Mouse (Mus musculus) cerebellum, postnatal 10 days (tissue): ENCODE measurements around the gene Arf1.

ENCODE experiments used
- DNase-seq, 2 experiments: peaks; one replicate each; pipeline ENCODE4 v3.0.0; 2021; ENCODE audit warnings: mixed read lengths in 2 of 2

Arf1 gene

DNA sequence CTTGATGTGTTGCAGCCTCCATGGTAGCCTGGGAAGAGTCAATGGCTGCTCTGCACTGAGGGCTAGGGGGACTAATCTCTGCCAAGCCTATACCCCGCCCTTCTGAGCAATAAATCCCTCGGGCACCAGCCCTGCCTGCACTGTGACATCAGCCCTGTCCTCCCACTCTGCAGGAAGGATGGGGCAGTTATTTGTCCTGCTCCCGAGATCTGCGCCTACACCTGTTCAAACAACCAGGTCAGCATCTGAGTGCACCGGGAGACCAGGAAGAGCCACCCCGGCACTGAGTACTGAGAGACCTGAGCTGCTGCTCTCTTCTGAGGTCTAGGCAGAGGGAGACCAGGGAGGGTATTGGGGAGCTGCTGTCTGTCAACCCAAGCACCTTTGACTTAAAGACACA is 40.4 kb downstream of the Arf1 start:
- no peak for DNase-seq

DNA sequence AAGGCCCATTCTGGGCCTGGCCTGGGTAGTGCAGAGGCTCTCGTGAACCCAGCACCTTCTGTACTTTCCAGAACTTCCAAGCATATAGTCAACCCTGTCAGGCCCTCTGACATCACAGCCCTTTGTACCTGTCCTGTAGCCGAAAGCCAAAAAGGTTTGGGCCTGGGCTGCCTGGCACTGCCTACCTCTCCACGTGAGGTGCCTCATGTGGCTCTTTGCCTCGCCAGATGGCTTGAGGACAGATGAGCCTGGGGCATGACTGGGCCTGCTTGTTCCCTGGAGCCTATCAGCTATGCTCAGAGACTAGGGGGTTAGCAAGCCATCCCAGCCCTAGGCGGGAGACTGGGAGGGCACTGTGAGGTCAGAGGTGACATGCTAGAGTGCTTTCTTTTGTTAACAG is 42.6 kb downstream of the Arf1 start:
- DNase-seq: no peak

DNA sequence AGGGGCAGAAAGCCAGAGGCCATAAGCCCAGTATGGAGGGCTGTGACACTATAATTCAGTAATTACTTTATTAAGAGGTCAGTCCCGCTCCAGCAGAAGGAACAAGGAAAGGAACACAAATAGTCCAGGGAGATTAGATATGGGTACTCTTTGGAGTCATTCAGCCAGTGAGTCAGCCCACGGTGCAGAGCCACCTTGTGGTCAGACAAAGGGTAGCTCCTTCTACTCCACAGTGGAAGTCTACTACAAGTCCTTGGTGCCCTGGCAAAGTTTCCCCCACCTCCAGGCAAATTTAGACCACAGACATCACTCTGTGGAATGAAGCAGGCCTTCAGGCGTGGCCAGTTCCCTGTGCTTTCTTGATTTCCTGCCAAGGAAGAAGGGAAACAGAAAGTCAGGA is 44.2 kb downstream of the Arf1 start:
- DNase-seq: peak; percentile 73 to 80

DNA sequence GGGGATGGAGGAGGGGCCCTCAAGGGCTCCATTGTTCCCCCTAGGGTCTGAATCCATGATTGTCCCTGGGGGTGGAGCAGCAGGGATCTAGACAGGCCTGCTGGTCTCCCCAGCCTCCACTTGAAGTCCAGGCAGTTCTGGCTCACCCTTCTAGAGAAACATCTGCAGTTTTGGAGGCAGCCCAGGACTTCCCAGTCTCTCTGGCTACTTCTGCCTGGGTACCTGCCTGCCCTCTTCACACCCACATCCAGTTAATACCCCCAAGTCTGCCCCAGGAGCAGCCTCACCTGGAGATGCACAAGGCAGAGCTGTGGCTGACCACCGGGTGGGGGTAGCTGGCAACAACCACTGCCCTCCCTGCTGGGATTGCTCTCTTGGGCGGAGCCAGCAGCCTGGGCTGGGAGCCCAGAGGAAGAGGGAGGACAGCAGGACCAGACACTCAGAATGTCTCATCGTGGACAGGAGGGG is 45.2 kb downstream of the Arf1 start, which contains the start of gene Gjc2:
Gene Gjc2, minus strand, starts transcription at position 350 of the 468 bp plus-strand sequence.
- DNase-seq: peak; percentile 55 to 72

DNA sequence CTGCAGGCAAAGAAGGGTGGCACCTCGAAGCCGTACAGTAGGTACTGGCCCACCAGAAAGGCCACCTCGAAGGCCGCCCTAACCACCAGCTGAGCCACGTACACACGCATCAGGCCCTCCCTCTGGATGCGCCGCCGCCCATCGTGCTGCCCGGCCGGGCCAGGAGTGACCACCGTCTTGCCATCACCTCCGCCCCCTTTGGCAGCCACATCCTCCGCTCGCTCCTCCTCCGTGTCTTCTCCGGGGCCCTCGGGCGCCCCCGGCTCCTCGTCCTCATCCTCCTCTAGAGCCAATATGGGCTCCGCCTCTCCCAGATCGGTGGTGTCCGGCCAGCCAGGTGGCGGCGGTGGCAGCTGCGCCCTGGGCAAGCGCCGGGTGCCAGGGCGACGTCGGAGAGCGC is 51.1 kb downstream of the Arf1 start:
- DNase-seq: peak; percentile 32 to 37

DNA sequence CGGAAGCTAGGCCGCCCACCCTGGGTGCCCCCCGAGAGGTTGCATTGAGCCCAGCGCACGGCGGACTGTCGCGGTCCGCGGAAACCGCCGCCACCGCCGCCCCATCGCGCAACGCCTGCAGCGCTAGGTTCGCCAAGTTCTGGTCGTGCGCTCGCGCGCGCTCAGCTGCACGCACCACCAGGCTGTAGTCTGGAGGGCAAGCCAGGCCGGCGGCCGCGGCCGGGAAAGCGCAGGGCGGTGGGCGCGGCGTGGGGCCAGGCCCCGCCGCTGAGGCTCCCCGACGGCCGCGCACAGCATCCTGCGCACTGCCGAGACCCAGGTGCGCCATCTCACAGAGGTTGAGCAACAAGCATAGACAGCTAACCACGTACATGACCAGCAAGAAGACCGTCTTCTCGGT is 51.6 kb downstream of the Arf1 start:
- peak in 1 of 2 experiments; percentile 12 for DNase-seq

DNA sequence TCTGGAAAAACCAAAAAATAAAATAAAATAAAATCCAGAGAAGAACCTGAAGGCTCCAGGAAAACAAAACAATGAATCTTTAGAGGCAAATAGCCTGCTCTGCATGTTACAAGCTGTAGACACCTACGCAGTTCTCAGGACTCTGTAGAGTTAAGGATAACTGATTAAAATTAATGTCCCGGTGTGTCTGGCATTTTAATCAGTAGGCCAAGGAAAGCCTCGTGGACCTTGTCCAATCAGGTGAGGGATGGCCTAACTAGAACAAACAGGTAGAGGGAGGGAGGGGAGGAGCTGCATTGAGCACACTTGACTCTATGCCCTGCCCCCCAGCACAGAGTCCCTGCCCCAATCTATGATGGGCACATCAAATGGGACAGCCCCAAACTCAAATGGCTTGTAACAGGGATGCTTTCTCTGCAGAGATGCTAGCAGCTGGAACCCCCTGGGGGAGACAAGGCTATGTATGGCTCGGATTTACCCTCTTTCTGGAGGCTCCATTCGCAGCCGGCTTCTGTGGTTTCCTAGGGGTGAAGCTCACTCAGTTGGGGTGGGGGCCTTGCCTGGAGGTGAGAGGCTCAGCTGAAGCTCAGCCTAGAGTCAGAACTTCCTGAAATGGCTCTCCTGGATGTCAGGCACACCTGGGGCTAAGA is 53.8 kb downstream of the Arf1 start:
- DNase-seq: no peak

DNA sequence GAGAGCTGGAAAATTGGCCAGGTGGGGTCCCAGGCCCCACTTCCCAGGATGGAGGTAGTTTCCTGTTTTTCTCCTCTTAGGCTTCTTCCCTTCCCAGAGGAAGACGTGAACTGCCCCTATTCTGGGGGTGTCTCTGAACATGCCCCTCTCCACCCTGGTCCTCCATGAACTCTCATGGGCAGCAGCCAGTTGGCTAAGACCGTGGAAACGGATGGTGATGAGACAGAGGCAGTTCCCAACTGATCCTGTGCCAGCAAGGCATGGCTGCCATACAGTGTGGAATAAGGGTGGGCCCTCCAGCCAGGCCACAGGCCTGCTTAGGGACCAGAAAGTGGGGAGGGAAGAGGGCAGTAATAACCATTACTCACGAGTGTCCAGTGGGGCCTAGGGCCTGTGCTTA is 57.5 kb downstream of the Arf1 start:
- no peak for DNase-seq

DNA sequence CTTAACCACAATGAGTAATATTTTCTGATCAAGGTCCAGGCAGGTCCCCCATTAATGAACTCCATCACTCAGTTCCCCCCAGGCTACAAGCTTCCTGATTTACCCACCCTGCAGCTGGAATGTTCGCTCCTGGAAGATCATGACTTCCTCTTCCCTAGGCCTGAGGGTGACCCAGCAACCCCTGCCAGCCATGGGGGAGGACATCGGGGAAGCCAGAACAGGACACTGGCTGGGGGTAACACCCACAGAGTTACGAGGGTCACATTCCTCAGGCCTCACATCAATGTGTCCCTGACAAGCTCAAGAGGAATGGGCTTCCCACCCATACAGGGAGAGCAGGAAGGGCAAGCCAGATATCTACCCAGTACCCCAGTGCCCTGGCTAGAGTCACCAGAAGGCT is 58.3 kb downstream of the Arf1 start:
- no peak for DNase-seq

DNA sequence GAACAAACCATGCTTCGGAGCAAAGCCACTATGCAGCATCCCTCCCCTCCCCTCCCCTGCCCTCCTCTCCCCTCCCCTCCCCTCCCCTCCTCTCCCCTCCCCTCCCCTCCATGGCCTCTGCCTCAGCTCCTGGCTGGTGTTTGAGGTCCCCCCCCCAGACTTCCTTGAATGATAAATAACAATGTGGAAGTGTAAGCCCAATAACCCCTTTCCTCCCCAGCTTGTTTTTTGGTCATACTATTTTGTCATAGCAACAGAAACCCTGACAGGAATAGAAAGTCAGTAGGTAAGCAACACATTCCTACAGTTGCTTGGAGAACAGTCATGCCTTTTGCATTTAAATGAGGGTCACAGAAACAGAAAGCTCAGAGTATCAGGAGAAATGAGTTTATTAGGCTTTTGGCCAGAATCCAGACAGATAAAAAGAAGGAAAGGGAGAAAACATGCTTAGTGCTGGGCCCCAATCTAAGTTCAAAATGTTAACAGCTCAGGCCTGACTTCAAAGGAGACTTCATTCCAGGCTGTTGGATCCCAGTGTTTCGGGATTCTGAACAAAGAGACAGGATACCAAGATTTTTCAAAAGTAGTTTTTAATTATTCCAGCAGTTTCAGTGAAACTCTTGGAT is 62.3 kb downstream of the Arf1 start:
- DNase-seq: no peak

DNA sequence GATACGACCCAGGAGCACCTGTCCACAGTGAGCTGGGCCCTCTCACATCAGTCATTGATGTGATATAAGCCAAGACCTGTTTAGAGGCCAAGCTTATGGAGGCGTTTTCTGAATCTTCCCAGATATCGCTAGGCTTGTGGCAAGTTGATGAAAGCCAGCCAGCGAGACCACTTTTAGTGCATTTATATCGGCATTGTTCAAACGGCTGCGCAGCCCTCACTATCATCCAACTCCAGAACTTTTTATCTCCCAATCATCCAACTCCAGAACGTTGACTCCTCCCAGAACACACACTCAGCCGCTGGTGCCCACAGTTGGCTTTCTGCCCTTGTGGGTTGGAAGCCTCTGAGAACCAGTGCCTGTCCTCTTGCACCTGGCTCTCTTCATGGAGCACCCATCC is 63.7 kb downstream of the Arf1 start:
- DNase-seq: peak in 1 of 2 experiments; percentile 26

DNA sequence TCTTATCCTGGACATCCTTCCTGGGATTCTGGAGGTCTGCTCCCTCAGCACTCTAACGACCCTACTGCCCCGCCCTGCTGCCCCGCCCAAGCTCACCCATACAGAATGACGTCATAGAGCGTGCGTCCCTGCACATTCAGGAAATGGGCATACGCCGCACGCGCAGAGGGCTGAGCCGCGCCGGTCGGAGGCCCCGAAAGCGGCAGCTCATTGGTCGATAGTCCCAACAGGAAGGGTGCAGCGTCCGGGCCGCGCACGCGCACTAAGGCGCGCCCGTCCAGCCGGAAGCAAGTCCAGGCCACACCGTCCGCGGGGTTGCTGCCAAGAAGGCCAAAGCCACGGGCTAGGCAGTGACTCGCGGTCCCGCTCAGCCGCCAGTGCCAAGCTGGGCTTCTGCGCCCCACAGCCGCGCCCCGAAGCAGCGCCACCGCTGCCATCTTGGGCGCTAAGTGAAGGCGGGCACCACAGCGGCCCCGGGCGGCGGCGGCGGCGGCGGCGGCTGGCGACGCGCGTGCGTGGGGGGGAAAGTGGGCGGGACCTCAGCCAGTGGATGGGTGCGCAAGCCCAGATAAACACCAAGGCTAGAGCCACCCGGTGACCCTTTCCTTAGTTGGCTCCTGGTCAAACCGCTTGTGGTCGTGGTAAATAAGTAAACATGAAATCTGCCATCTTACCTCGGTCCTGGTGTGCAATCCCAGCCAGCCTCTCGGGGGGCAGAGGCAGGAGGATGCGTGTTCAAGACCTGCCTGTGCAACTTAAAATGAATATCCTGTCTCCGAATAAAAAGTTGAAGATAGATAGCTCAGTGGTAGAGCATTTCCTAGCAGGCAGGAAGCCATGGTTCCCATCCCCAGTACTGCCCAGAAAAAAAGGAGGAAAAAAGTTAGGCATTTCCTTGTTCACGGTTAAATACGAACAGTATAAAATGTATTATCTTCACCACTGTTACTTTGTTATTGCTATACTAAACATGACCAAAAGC is 64.5 kb downstream of the Arf1 start, which contains the start of gene Iba57:
Gene Iba57, minus strand, starts transcription at position 485 of the 982 bp plus-strand sequence.
- peak; percentile 97 to 98 for DNase-seq

DNA sequence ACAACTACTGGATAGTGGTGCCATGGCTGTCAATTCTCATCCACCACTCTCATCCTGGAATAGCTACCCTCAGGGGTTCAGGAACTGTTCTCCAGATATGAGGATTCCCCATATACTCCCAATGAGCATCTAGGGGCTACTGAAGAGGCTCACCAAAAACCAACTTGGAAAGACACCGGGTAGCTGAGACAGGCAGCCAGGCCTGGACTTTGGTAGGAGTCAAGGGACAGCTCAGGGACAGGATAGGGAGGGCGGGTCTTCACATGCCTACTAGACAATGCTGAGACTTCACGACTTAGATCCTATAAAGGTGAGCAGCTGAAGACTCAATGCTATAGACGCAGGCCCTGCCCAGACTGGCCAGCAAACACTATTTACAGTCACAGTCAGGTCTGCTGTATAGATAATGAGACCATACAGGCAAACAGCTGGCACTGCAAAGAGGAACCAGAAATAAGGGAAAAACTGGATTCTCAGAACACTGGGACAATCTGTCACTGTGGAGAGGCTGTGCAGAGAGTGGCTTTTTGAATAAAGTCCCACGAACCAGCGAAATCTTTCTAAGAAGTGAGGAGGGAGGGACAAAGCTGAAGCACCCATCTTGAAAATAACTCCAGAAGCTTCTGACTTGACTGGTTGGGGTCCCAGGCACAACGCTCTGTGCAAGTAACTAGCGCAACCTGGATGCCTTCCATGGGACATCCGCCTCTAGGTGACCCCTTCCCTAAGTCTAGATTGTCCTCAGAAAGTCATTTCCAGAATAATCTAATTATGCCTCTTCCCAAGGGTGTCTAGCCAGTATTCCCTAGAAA is 65.4 kb downstream of the Arf1 start:
- no peak for DNase-seq
